Mouse (Mus musculus): ENCODE measurements around the gene Hnf4a. TPM values are rescaled to one million over a fixed set of nuclear protein-coding genes. Genes with fewer than 3 reads are reported as not detected.

The Hnf4a gene
- polyA plus RNA-seq, 1 experiment from 2014 or later, result not detected

DNA sequence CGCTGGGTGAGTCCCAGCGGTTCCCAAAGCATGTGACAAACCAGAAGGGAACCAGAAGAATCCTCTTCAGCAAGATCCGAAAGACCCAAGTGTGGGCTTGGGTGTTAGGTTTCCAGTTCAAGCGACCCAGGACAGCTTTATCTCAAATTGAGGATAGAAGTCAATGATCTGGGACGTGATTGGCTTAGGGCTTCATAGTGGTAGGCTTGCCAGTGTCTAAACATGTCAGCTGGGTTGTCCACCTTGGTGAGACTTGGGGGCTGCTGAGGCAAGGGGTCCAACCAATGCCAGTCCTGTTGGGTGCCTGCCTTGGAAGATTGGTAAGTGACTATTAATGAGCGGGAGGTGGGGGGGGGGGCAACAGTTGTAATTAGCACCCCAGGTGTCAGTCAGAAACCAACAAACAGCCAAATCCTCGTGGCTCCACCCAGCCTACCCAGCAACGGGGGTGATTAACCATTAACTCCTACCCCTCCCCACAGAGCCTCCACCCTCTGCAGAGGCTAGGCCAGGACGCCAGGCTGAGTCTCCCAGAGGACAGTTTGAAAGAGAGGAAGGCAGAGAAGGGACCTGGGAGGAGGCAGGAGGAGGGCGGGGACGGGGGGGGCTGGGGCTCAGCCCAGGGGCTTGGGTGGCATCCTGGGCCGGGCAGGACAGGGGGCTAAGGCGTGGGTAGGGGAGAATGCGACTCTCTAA, 40.2 kb downstream of the Hnf4a start:
- no peaks in the 10 kb centered on the region for H3K9me3 ChIP-seq (ENCODE audit: control insufficient read depth, low read length)
- H3K4me3 ChIP-seq (ENCODE audit: low read depth, low read length), result no peak overlapping the region
- H3K27me3 ChIP-seq (ENCODE audit: control insufficient read depth, insufficient read depth, low read length), result no peaks in the 10 kb centered on the region
- no peaks in the 10 kb centered on the region for H3K4me1 ChIP-seq (ENCODE audit: control insufficient read depth, insufficient read depth, low read length)
- no peak overlapping the region for H3K27ac ChIP-seq (replicated peaks; ENCODE audit: low read depth, low read length)
- WGBS, result 74% methylated on average over 14 of the region's 14 CpGs
- H3K9ac ChIP-seq (ENCODE audit: low read length), result no peak overlapping the region
- DNase-seq (ENCODE audit: low spot score) (no peak), ATAC-seq (ENCODE audit: insufficient number of reproducible peaks, low FRiP score, low TSS enrichment, low read depth) (no peak)
- no peak overlapping the region for H3K4me2 ChIP-seq (ENCODE audit: low read depth, severe bottlenecking)
- H3K36me3 ChIP-seq (ENCODE audit: control insufficient read depth, insufficient read depth, low read length), result no peaks in the 10 kb centered on the region

DNA sequence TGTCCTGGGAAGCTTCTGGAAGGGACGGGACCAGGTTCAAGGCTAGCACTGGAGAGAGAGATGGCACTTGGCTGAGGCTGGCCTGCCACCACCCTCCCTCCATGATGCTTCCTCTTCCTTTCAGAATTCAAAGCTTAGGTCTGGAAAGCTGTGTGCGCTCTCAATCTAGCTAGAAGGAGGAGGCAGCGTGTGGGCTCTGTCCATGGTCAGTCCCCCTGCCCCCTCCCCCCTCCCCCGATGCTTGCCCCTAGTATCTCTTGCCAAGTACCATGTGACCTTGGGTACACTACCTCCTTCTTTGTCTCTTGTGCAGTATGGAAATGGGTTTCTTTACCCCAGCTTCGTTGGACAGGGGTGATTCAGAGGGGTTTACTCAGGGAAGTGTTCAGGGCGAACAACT, 42.2 kb downstream of the Hnf4a start:
- DNase-seq (ENCODE audit: low spot score) (no peak), ATAC-seq (ENCODE audit: insufficient number of reproducible peaks, low FRiP score, low TSS enrichment, low read depth) (no peak)
- H3K27ac ChIP-seq (replicated peaks; ENCODE audit: low read depth, low read length), result no peak overlapping the region
- WGBS, result 75% methylated on average over 6 of the region's 6 CpGs
- H3K9ac ChIP-seq (ENCODE audit: low read length), result no peak overlapping the region
- no peaks in the 10 kb centered on the region for H3K9me3 ChIP-seq (ENCODE audit: control insufficient read depth, low read length)
- no peaks in the 10 kb centered on the region for H3K27me3 ChIP-seq (ENCODE audit: control insufficient read depth, insufficient read depth, low read length)
- H3K36me3 ChIP-seq (ENCODE audit: control insufficient read depth, insufficient read depth, low read length), result no peaks in the 10 kb centered on the region
- H3K4me3 ChIP-seq (ENCODE audit: low read depth, low read length), result no peak overlapping the region
- no peaks in the 10 kb centered on the region for H3K4me1 ChIP-seq (ENCODE audit: control insufficient read depth, insufficient read depth, low read length)
- H3K4me2 ChIP-seq (ENCODE audit: low read depth, severe bottlenecking), result no peak overlapping the region

DNA sequence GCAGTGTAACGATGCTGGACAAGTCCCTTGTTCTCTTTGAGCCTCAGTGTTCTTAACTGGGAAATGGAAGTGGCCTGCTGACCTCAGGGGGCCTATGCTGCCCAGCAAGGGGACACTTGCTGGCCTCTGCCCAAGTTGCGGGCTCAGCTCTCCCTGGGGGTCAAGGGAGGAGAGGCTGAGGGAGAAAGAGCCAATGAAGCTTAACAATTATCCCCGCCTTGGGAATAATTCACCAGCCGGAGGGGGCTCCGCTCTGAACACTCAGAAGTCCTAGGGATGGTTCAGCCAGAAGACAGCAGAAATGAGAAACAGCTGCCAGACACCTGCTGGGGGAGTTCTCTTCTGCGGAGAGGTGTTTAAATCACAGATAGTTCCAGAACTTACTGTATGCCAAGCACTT, 43.2 kb downstream of the Hnf4a start:
- H3K9me3 ChIP-seq (ENCODE audit: control insufficient read depth, low read length), result no peaks in the 10 kb centered on the region
- H3K9ac ChIP-seq (ENCODE audit: low read length), result no peak overlapping the region
- H3K4me1 ChIP-seq (ENCODE audit: control insufficient read depth, insufficient read depth, low read length), result no peaks in the 10 kb centered on the region
- WGBS, result 46% methylated on average over 6 of the region's 6 CpGs
- DNase-seq (ENCODE audit: low spot score) (no peak), ATAC-seq (ENCODE audit: insufficient number of reproducible peaks, low FRiP score, low TSS enrichment, low read depth) (no peak)
- H3K4me2 ChIP-seq (ENCODE audit: low read depth, severe bottlenecking), result no peak overlapping the region
- H3K27ac ChIP-seq (replicated peaks; ENCODE audit: low read depth, low read length), result no peak overlapping the region
- no peak overlapping the region for H3K4me3 ChIP-seq (ENCODE audit: low read depth, low read length)
- no peaks in the 10 kb centered on the region for H3K36me3 ChIP-seq (ENCODE audit: control insufficient read depth, insufficient read depth, low read length)
- H3K27me3 ChIP-seq (ENCODE audit: control insufficient read depth, insufficient read depth, low read length), result no peaks in the 10 kb centered on the region

GRCm38 (mm10) chr2:163552518-163552929, 45.9 kb downstream of the Hnf4a start:
- no peaks in the 10 kb centered on the region for H3K9me3 ChIP-seq (ENCODE audit: control insufficient read depth, low read length)
- no peak overlapping the region for H3K9ac ChIP-seq (ENCODE audit: low read length)
- 52% methylated on average over 8 of the region's 8 CpGs for WGBS
- H3K4me3 ChIP-seq (ENCODE audit: low read depth, low read length), result no peak overlapping the region
- no peak for ATAC-seq (ENCODE audit: insufficient number of reproducible peaks, low FRiP score, low TSS enrichment, low read depth)
- DNase-seq (ENCODE audit: low spot score), result no peak
- H3K4me2 ChIP-seq (ENCODE audit: low read depth, severe bottlenecking), result no peak overlapping the region
- no peaks in the 10 kb centered on the region for H3K36me3 ChIP-seq (ENCODE audit: control insufficient read depth, insufficient read depth, low read length)
- no peaks in the 10 kb centered on the region for H3K4me1 ChIP-seq (ENCODE audit: control insufficient read depth, insufficient read depth, low read length)
- H3K27ac ChIP-seq (replicated peaks; ENCODE audit: low read depth, low read length), result no peak overlapping the region
- no peaks in the 10 kb centered on the region for H3K27me3 ChIP-seq (ENCODE audit: control insufficient read depth, insufficient read depth, low read length)

- Histone ChIP-seq H3K27ac (replicated peaks; ENCODE audit: low read depth, low read length) (no peak overlapping the region), H3K9ac (ENCODE audit: low read length) (no peak overlapping the region), H3K4me1 (ENCODE audit: control insufficient read depth, insufficient read depth, low read length) (no peaks in the 10 kb centered on the region), H3K4me2 (ENCODE audit: low read depth, severe bottlenecking) (no peak overlapping the region), H3K4me3 (ENCODE audit: low read depth, low read length) (no peak overlapping the region), H3K27me3 (ENCODE audit: control insufficient read depth, insufficient read depth, low read length) (no peaks in the 10 kb centered on the region), H3K9me3 (ENCODE audit: control insufficient read depth, low read length) (no peaks in the 10 kb centered on the region), H3K36me3 (ENCODE audit: control insufficient read depth, insufficient read depth, low read length) (no peaks in the 10 kb centered on the region)
- no peak for ATAC-seq (ENCODE audit: insufficient number of reproducible peaks, low FRiP score, low TSS enrichment, low read depth)
- WGBS, result 71% methylated on average over 4 of the region's 4 CpGs
- DNase-seq (ENCODE audit: low spot score), result no peak
Observed at GRCm38 (mm10) chr2:163554425-163554982, 47.9 kb downstream of the Hnf4a start.

DNA sequence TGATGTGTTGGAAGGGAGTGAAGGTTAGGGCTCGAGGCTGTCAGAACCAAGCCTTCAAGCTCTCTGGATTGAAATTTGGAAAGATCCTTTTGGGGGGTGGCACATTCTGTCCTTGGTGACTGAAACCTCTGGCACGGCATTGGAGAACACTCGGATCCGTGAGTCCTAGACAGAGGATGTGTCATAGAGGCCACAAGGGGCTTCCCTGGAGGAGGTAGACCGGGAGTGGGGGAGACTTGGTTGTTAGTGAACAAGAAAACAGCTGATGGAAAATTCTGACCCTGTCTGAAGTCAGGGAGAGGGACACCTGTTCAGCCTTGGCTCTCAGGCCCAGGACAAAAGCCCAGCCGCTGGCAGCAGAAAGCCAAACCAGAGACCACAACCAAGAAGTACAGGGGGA, 48.4 kb downstream of the Hnf4a start:
- Histone ChIP-seq H3K27ac (replicated peaks; ENCODE audit: low read depth, low read length) (no peak overlapping the region), H3K4me2 (ENCODE audit: low read depth, severe bottlenecking) (no peak overlapping the region), H3K4me3 (ENCODE audit: low read depth, low read length) (no peak overlapping the region), H3K4me1 (ENCODE audit: control insufficient read depth, insufficient read depth, low read length) (no peaks in the 10 kb centered on the region), H3K27me3 (ENCODE audit: control insufficient read depth, insufficient read depth, low read length) (no peaks in the 10 kb centered on the region), H3K9me3 (ENCODE audit: control insufficient read depth, low read length) (no peaks in the 10 kb centered on the region), H3K9ac (ENCODE audit: low read length) (no peak overlapping the region), H3K36me3 (ENCODE audit: control insufficient read depth, insufficient read depth, low read length) (no peaks in the 10 kb centered on the region)
- ATAC-seq (ENCODE audit: insufficient number of reproducible peaks, low FRiP score, low TSS enrichment, low read depth), result no peak
- no peak for DNase-seq (ENCODE audit: low spot score)
- WGBS, result 81% methylated on average over 6 of the region's 6 CpGs

DNA sequence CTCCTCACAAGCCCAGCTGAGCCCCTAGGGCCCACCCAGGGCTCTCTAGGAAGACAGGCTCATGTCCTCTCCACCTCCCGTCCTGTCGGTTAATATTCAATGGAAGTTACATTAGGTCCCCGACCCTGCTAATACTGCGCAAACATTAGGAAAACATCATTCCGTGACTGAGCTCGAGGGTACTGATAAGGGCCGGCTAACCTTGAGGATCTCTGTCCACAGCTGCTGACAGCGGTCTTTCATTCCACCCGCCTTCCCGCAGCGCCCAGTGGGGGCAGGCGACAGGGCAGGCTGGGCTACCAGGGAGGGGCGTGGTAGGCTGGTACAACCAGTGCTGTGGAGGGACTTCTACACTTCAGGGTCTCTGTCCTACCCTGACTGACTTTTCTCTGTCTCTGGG, 48.8 kb downstream of the Hnf4a start:
- Histone ChIP-seq H3K4me2 (ENCODE audit: low read depth, severe bottlenecking) (no peak overlapping the region), H3K4me3 (ENCODE audit: low read depth, low read length) (no peak overlapping the region), H3K9me3 (ENCODE audit: control insufficient read depth, low read length) (no peaks in the 10 kb centered on the region), H3K4me1 (ENCODE audit: control insufficient read depth, insufficient read depth, low read length) (no peaks in the 10 kb centered on the region), H3K9ac (ENCODE audit: low read length) (no peak overlapping the region), H3K27me3 (ENCODE audit: control insufficient read depth, insufficient read depth, low read length) (no peaks in the 10 kb centered on the region), H3K36me3 (ENCODE audit: control insufficient read depth, insufficient read depth, low read length) (no peaks in the 10 kb centered on the region), H3K27ac (replicated peaks; ENCODE audit: low read depth, low read length) (no peak overlapping the region)
- no peak for ATAC-seq (ENCODE audit: insufficient number of reproducible peaks, low FRiP score, low TSS enrichment, low read depth)
- no peak for DNase-seq (ENCODE audit: low spot score)
- 81% methylated on average over 13 of the region's 13 CpGs for WGBS

- no peaks in the 10 kb centered on the region for H3K36me3 ChIP-seq (ENCODE audit: control insufficient read depth, insufficient read depth, low read length)
- H3K27ac ChIP-seq (replicated peaks; ENCODE audit: low read depth, low read length), result no peak overlapping the region
- WGBS, result 82% methylated on average over 1 of the region's 1 CpGs
- no peaks in the 10 kb centered on the region for H3K27me3 ChIP-seq (ENCODE audit: control insufficient read depth, insufficient read depth, low read length)
- no peaks in the 10 kb centered on the region for H3K4me1 ChIP-seq (ENCODE audit: control insufficient read depth, insufficient read depth, low read length)
- ATAC-seq (ENCODE audit: insufficient number of reproducible peaks, low FRiP score, low TSS enrichment, low read depth) (no peak), DNase-seq (ENCODE audit: low spot score) (no peak)
- H3K9ac ChIP-seq (ENCODE audit: low read length), result no peak overlapping the region
- no peaks in the 10 kb centered on the region for H3K9me3 ChIP-seq (ENCODE audit: control insufficient read depth, low read length)
- no peak overlapping the region for H3K4me2 ChIP-seq (ENCODE audit: low read depth, severe bottlenecking)
- no peak overlapping the region for H3K4me3 ChIP-seq (ENCODE audit: low read depth, low read length)
Observed at GRCm38 (mm10) chr2:163558548-163558947, 51.9 kb downstream of the Hnf4a start.

GRCm38 (mm10) chr2:163559236-163559635, 52.6 kb downstream of the Hnf4a start:
- Histone ChIP-seq H3K27me3 (ENCODE audit: control insufficient read depth, insufficient read depth, low read length) (no peaks in the 10 kb centered on the region), H3K9me3 (ENCODE audit: control insufficient read depth, low read length) (no peaks in the 10 kb centered on the region), H3K4me3 (ENCODE audit: low read depth, low read length) (no peak overlapping the region), H3K9ac (ENCODE audit: low read length) (no peak overlapping the region), H3K36me3 (ENCODE audit: control insufficient read depth, insufficient read depth, low read length) (no peaks in the 10 kb centered on the region), H3K27ac (replicated peaks; ENCODE audit: low read depth, low read length) (no peak overlapping the region), H3K4me2 (ENCODE audit: low read depth, severe bottlenecking) (no peak overlapping the region), H3K4me1 (ENCODE audit: control insufficient read depth, insufficient read depth, low read length) (no peaks in the 10 kb centered on the region)
- WGBS, result 84% methylated on average over 5 of the region's 5 CpGs
- DNase-seq (ENCODE audit: low spot score) (no peak), ATAC-seq (ENCODE audit: insufficient number of reproducible peaks, low FRiP score, low TSS enrichment, low read depth) (no peak)

Measured in limb, embryonic 11.5 days (tissue).